Mouse (Mus musculus): ENCODE measurements around the gene Defa23. TPM values are rescaled to one million over a fixed set of nuclear protein-coding genes. Genes with fewer than 3 reads are reported as not detected.
"Not testable (repeated sequence)": the region's sequence is repeated elsewhere in the genome, so short reads cannot be mapped to it uniquely, and the experiment has no call there.

Defa23 gene
- not detected in 2 replicates for polyA plus RNA-seq (2012; ENCODE audit: insufficient read depth, low replicate concordance)

DNA sequence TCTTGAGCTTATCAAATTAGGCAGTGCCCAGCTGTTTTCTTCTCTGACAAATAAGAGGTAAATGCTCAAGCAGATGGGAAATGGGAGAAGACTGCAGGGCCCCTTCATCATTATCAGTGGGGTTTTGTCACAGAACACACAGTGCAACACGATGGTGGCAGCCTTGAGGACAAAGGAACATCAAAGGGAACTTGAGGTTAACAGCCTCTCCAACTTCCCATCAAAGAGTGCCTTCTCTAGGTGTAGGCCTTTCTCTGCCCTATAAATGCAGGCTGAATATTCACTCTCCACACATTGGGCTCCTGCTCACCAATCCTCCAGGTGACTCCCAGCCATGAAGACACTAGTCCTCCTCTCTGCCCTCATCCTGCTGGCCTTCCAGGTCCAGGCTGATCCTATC is at the start of gene Defa23:
Gene Defa23 (plus strand): TSS at position 301 of the 400 bp plus-strand sequence.
- not testable (repeated sequence) for H3K27me3 ChIP-seq (replicated peaks); H3K9me3 ChIP-seq; H3K4me1 ChIP-seq; H3K36me3 ChIP-seq (replicated peaks; ENCODE audit: low read length); H3K4me3 ChIP-seq (replicated peaks)

DNA sequence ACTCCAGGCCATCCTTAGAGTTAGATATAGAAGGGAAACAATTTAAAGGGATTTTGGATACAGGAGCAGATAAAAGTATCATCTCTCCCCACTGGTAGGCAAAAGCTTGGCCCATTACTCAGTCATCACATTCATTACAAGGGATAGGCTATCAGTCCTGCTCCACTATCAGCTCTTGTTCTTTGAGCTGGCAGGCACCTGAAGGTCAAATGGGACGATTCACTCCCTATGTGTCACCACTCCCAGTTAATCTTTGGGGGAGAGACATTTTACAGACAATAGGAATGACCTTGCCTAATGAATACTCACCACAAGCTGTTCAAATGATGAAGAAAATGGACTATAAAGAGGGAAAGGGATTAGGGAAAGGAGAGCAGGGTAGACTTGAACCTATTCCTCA is 48.0 kb upstream of the Defa23 start:
- Histone ChIP-seq H3K27me3 (replicated peaks) (no peaks in the 10 kb centered on the region), H3K9me3 (peaks cover 6% of the 10 kb centered on the region), H3K36me3 (replicated peaks; ENCODE audit: low read length) (no peaks in the 10 kb centered on the region), H3K4me3 (replicated peaks) (no peak overlapping the region), H3K4me1 (no peaks in the 10 kb centered on the region)
- no peak for TF ChIP-seq FLI1 (IDR thresholded peaks at IDR 0.05; ENCODE audit: low read length)
- no peak for TF ChIP-seq GATA1 (IDR thresholded peaks at IDR 0.05; ENCODE audit: borderline replicate concordance, low read length)

DNA sequence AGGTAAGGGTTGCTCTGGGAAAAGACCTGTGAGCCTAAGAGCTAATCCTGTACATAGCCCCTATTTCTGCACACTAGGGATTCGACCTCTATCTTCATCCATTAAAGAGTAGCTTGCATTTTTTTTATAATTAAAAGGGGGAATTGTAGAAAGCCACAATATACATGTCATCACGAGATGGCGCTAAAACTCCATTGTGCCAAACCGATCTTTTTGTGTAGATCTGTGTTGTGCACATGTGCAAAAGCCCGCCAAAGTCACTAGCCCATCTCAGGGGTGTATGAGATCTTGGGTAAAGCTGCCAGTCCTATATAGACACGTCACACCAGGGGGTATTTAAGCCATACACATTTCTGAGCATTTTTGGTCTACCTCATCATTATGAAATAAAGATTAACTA is 46.3 kb upstream of the Defa23 start:
- not testable (repeated sequence) for H3K4me3 ChIP-seq (replicated peaks); H3K4me1 ChIP-seq; H3K36me3 ChIP-seq (replicated peaks; ENCODE audit: low read length); H3K27me3 ChIP-seq (replicated peaks); H3K9me3 ChIP-seq

DNA sequence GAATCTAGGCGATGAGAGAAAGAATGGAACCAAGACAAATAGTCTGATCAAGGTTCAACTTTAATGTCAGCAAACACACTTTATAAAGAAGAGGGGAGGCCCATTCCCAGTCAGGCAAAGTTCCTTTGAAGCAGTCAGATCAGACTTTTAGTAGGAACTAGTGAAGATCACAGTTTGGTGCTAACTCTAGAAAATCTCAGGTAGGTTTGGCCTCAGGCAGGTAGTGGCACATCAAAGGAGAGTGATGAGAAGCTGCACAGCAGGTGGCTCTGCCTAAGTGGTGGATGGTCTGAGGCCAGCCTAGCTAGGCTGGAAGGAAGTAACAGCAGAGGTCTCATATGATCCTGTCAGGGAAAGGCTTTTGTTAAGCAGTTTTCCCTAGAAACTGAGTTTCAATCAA is 44.3 kb upstream of the Defa23 start:
- not testable (repeated sequence) for H3K4me3 ChIP-seq (replicated peaks); H3K9me3 ChIP-seq; H3K27me3 ChIP-seq (replicated peaks); H3K36me3 ChIP-seq (replicated peaks; ENCODE audit: low read length); H3K4me1 ChIP-seq

DNA sequence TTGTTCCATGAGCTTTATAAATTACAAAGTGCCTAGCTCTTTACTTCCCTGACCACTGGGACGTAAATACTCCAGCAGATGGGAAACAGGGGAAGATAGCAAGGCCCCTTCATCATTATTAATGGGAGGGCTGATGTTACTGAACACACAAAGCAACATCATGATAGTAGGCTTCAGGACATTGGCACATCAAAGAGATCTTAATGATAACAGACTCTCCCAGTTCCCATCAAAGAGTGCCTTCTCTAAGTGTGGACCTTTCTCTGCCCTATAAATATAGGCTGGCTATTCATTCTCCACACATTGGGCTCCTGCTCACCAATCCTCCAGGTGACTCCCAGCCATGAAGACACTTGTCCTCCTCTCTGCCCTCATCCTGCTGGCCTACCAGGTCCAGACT is 29.6 kb upstream of the Defa23 start, which contains the start of gene Defa21:
Gene Defa21 (plus strand): TSS at position 301 of the 400 bp plus-strand sequence.
- not testable (repeated sequence) for H3K4me1 ChIP-seq; H3K9me3 ChIP-seq; H3K4me3 ChIP-seq (replicated peaks); H3K27me3 ChIP-seq (replicated peaks); H3K36me3 ChIP-seq (replicated peaks; ENCODE audit: low read length)

DNA sequence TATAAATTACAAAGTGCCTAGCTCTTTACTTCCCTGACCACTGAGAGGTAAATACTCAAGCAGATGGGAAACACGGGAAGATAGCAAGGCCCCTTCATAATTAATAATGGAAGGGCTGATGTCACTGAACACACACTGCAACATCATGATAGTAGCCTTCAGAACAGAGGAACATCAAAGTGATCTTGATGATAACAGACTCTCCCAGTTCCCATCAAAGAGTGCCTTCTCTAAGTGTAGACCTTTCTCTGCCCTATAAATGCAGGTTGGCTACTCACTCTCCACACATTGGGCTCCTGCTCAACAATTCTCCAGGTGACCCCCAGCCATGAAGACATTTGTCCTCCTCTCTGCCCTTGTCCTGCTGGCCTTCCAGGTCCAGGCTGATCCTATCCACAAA is 9.9 kb downstream of the Defa23 start, which contains the start of gene Defa35:
Gene Defa35 (plus strand): TSS at position 301 of the 400 bp plus-strand sequence.
- not testable (repeated sequence) for H3K27me3 ChIP-seq (replicated peaks); H3K4me3 ChIP-seq (replicated peaks); H3K9me3 ChIP-seq; H3K36me3 ChIP-seq (replicated peaks; ENCODE audit: low read length); H3K4me1 ChIP-seq

DNA sequence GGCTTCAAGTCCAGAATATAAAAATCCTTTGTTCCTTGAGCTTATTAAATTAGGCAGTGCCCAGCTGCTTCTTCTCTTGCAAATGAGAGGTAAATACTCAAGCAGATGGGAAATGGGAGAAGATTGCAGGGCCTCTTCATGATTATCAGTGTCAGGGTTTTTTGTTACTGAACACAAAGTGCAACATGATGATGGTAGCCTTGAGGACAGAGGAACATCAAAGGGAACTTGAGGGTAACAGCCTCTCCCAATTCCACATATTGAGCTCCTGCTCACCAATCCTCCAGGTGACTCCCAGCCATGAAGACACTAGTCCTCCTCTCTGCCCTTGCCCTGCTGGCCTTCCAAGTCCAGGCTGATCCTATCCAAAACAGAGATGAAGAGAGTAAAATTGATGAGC is 29.3 kb downstream of the Defa23 start, which contains the start of gene Defa25:
Gene Defa25 (plus strand): TSS at position 301 of the 400 bp plus-strand sequence.
- H3K4me3 ChIP-seq (replicated peaks): not testable (repeated sequence)

DNA sequence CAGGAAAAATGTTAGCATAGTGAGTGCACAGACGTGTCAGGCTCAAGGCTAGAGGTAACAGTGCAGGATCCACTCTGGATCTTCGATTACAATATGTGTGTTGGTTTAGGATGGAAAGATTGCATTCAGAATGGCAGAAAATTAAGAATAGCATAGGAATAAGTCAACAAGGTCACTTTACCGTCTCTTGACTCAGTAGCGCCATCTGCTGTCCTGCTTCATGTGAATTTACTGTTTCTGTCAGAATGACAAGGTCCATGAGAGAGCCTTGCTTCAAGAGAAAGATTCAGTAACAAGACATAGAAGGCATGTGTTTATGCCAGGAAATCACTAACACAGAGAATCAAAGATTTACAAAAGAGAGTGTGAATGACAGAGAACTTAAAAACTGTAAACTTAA is 38.3 kb downstream of the Defa23 start:
- TF ChIP-seq GATA1 (IDR thresholded peaks at IDR 0.05; ENCODE audit: borderline replicate concordance, low read length) (no peak), FLI1 (IDR thresholded peaks at IDR 0.05; ENCODE audit: low read length) (no peak)
- Histone ChIP-seq H3K36me3 (replicated peaks; ENCODE audit: low read length) (no peaks in the 10 kb centered on the region), H3K4me1 (no peaks in the 10 kb centered on the region), H3K4me3 (replicated peaks) (no peak overlapping the region), H3K9me3 (no peaks in the 10 kb centered on the region), H3K27me3 (replicated peaks) (no peaks in the 10 kb centered on the region)

More for the DNA sequence above, 29.3 kb downstream of the Defa23 start, which contains the start of gene Defa25:
- H3K4me1 ChIP-seq; H3K9me3 ChIP-seq; H3K27me3 ChIP-seq (replicated peaks); H3K36me3 ChIP-seq (replicated peaks; ENCODE audit: low read length): not testable (repeated sequence)

DNA sequence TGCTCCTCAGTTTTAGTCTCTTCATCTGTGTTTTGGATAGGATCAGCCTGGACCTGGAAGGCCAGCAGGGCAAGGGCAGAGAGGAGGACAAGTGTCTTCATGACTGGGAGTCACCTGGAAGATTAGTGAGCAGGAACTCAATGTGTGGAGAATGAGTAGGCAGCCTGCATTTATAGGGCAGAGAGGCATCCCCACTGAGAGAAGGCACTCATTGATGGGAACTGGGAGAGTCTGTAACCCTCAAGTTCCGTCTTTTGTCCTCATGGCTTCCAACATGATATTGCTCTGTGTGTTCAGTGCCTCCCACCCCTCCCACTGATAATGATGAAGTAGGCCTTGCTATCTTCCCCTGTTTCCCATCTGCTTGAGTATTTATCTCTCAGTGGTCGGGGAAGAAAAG is 41.1 kb downstream of the Defa23 start, which contains the start of gene Gm14851:
Gene Gm14851 (minus strand): TSS at position 101 of the 400 bp plus-strand sequence.
- H3K27me3 ChIP-seq (replicated peaks); H3K4me1 ChIP-seq; H3K36me3 ChIP-seq (replicated peaks; ENCODE audit: low read length); H3K9me3 ChIP-seq; H3K4me3 ChIP-seq (replicated peaks): not testable (repeated sequence)

Other genes with a start within 250 kb of the Defa23 start
- not detected in 2 replicates for gene Defb33, start 162.4 kb upstream of the Defa23 start, polyA plus RNA-seq (2012; ENCODE audit: insufficient read depth, low replicate concordance)
- not detected in 2 replicates for gene Gm15056, start 152.4 kb upstream of the Defa23 start, polyA plus RNA-seq (2012; ENCODE audit: insufficient read depth, low replicate concordance)
- not detected in 2 replicates for gene Gm6040, start 133.0 kb upstream of the Defa23 start, polyA plus RNA-seq (2012; ENCODE audit: insufficient read depth, low replicate concordance)
- gene AY761185, start 110.3 kb upstream of the Defa23 start, polyA plus RNA-seq (2012; ENCODE audit: insufficient read depth, low replicate concordance): not detected in 2 replicates
- gene Defa21, start 29.5 kb upstream of the Defa23 start, polyA plus RNA-seq (2012; ENCODE audit: insufficient read depth, low replicate concordance): not detected in 2 replicates
- gene Defa35, start 10.0 kb downstream of the Defa23 start, polyA plus RNA-seq (2012; ENCODE audit: insufficient read depth, low replicate concordance): not detected in 2 replicates
- gene Defa25, start 29.4 kb downstream of the Defa23 start, polyA plus RNA-seq (2012; ENCODE audit: insufficient read depth, low replicate concordance): not detected in 2 replicates
- not detected in 2 replicates for gene Gm14851, start 41.0 kb downstream of the Defa23 start, polyA plus RNA-seq (2012; ENCODE audit: insufficient read depth, low replicate concordance)
- not detected in 2 replicates for gene Defa30, start 79.6 kb downstream of the Defa23 start, polyA plus RNA-seq (2012; ENCODE audit: insufficient read depth, low replicate concordance)
- not detected in 2 replicates for gene Defa22, start 107.2 kb downstream of the Defa23 start, polyA plus RNA-seq (2012; ENCODE audit: insufficient read depth, low replicate concordance)
- not detected in 2 replicates for gene Defa31, start 136.6 kb downstream of the Defa23 start, polyA plus RNA-seq (2012; ENCODE audit: insufficient read depth, low replicate concordance)
- not detected in 2 replicates for gene Gm15293, start 146.5 kb downstream of the Defa23 start, polyA plus RNA-seq (2012; ENCODE audit: insufficient read depth, low replicate concordance)
- gene Gm15292, start 194.7 kb downstream of the Defa23 start, polyA plus RNA-seq (2012; ENCODE audit: insufficient read depth, low replicate concordance): not detected in 2 replicates

Measured in megakaryocyte, embryonic 14.5 days (primary cell).